Mouse (Mus musculus): Measurements from ENCODE around the gene Olfr649. TPM values are rescaled to one million over a fixed set of nuclear protein-coding genes. Genes with fewer than 3 reads are reported as not detected.
A peak's percentile ranks its signal among the peaks of the same experiment; 100 is the strongest.

The Olfr649 gene
- not detected in 2 replicates for polyA plus RNA-seq (2012; rRNA removed)

DNA sequence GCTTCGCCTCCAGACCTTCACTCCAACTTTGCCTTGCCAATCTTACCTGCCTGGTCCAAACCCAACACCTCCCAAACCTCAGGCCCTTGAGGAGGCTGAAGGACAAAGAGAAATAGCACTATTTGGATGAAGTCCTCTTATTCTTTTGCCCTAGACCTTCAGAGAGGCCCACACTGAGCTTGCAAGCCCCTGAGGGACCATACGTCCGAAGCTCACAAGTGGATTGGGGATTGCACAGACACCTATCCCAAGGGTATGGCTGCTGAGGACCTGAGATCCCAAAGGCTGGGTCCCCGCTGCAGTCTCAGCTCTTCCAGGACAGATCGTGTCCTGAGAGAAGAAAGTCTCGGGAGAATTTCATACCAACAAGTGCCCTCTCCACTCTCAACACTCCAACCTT is at the start of gene Olfr649:
Gene Olfr649 (minus strand): TSS at position 101 of the 400 bp plus-strand sequence.
- TF ChIP-seq CTCF (IDR thresholded peaks at IDR 0.05; ENCODE audit: extremely low read depth, insufficient read depth, low read length), result no peak
- no peak for TF ChIP-seq POLR2A (IDR thresholded peaks at IDR 0.05; ENCODE audit: extremely low read depth, insufficient read depth, low read length)
- Histone ChIP-seq H3K4me3 (ENCODE audit: insufficient read depth, low read length) (no peak within 1 kb of the TSS), H3K4me1 (ENCODE audit: control insufficient read depth, insufficient read depth, low read length) (no peaks in the 10 kb centered on the region), H3K27ac (ENCODE audit: insufficient read depth, low read length) (no peak within 1 kb of the TSS)

DNA sequence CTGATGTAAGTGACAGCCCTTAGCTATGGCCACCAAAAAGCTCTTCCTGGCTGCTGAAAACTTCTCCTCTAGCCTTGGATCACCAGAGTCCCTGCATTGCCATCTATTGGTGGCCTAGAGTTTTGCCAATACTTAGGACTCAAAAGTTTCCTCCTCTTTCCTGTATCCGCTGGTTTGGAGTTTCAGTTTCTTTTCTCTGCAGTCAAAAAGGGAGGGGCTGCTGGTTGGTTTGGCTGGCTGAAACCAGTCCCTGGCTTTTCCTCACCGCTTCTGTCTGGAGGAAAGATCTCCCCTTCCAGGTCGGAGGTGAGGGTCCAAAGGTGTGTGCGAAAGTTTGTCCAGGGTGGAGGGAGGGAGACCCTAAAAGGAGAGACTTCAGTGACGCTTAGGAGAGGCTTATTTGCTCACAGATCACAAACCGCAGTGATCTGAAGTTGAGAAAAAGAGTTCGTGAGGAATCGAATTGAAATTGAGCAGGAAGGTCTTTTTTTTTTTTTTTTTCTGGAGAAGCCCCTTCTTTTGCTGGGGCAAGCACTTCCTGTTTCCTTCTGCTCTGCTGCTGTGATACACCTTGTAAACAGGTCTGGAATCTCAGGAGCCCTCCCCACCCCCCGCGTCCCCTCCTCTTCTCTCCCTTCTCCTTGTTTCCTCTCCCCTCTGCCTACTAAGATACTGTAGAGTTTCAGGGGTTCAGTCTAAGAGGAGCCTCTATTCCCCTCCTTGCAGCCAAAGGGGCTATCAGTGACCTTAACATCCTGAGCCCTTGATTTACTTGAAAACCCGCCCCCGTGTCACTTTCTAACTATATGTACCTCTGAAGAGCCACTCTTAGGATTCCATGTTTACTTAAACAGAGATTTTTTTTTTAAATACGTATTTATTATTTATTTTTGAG is 48.7 kb upstream of the Olfr649 start, which contains the start of gene Trim34a:
Gene Trim34a (plus strand): TSS at position 171 of the 895 bp plus-strand sequence.
- Histone ChIP-seq H3K4me1 (ENCODE audit: control insufficient read depth, insufficient read depth, low read length) (no peaks in the 10 kb centered on the region), H3K4me3 (ENCODE audit: insufficient read depth, low read length) (peak within 1 kb of the TSS; percentile 41), H3K27ac (ENCODE audit: insufficient read depth, low read length) (no peak within 1 kb of the TSS)
- no peak for TF ChIP-seq POLR2A (IDR thresholded peaks at IDR 0.05; ENCODE audit: extremely low read depth, insufficient read depth, low read length)
- TF ChIP-seq CTCF (IDR thresholded peaks at IDR 0.05; ENCODE audit: extremely low read depth, insufficient read depth, low read length), result peak; percentile 31; the same call in 1 of the 2 replicates

DNA sequence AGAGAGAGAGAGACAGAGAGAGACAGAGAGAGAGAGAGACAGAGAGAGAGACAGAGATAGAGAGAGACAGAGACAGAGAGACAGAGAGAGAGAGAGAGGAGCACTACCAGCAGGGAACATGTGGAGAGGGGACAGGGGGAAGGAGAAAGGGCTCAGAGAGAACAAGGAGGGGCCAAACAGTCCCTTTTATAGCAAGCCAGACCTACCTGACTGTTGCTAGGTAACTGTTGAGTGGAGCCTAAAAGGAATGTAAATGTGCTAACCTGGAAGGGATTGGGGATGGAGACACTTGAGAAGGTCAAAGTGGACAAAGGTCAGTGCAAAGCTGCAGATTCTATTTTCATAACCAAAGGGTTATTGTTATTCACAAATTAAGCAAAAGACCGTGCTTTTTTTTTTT is 47.8 kb upstream of the Olfr649 start:
- H3K4me1 ChIP-seq (ENCODE audit: control insufficient read depth, insufficient read depth, low read length), result no peaks in the 10 kb centered on the region
- TF ChIP-seq CTCF (IDR thresholded peaks at IDR 0.05; ENCODE audit: extremely low read depth, insufficient read depth, low read length), result no peak
- TF ChIP-seq POLR2A (IDR thresholded peaks at IDR 0.05; ENCODE audit: extremely low read depth, insufficient read depth, low read length), result no peak
- H3K4me3 ChIP-seq (ENCODE audit: insufficient read depth, low read length), result no peak overlapping the region

DNA sequence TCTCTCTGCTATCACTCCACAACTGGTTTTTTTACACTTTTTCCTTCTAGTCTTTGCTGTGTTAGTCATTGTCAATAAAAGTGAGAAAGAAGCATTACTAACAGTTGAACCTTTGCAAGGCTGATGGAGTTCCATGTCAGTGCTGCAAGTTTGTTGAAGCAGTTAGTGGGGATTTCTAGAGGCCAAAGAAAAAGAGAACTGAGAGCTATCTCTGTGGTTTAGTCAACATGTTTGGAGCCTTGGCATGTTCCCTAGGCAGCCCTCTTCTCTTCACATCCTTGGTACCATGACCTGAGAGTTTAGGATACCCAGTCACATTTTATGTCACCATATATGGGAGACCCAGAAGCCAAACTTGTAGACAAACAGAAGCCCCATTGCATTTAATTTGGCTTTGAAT is 45.1 kb upstream of the Olfr649 start:
- H3K4me1 ChIP-seq (ENCODE audit: control insufficient read depth, insufficient read depth, low read length), result no peaks in the 10 kb centered on the region
- no peak overlapping the region for H3K4me3 ChIP-seq (ENCODE audit: insufficient read depth, low read length)
- no peak overlapping the region for H3K27ac ChIP-seq (ENCODE audit: insufficient read depth, low read length)
- no peak for TF ChIP-seq POLR2A (IDR thresholded peaks at IDR 0.05; ENCODE audit: extremely low read depth, insufficient read depth, low read length)
- TF ChIP-seq CTCF (IDR thresholded peaks at IDR 0.05; ENCODE audit: extremely low read depth, insufficient read depth, low read length), result no peak

More for the DNA sequence above, 47.8 kb upstream of the Olfr649 start:
- H3K27ac ChIP-seq (ENCODE audit: insufficient read depth, low read length), result no peak overlapping the region

DNA sequence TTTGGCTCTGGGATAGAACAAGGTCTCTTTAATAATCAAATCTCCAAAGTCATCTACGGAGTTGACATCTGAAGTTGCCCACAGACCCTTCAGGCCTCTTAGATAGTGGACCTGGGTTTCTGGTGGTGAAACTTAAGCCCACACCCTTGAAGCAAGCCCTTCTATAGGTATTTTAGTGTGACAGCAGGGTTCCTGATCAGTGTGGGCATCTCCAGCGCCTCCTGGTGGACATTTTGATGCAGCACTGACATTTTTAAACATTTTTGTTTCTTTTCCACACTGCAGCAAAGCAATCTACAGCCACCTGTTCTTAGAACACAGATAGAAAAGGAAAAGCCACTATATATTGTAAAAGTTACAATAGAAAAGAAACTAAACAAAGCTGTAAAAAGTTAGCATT is 35.4 kb upstream of the Olfr649 start:
- TF ChIP-seq CTCF (IDR thresholded peaks at IDR 0.05; ENCODE audit: extremely low read depth, insufficient read depth, low read length), result 0 out of 2 replicates have a peak, but pooled peaks have one; percentile 23
- no peak for TF ChIP-seq POLR2A (IDR thresholded peaks at IDR 0.05; ENCODE audit: extremely low read depth, insufficient read depth, low read length)
- no peak overlapping the region for H3K4me3 ChIP-seq (ENCODE audit: insufficient read depth, low read length)
- no peak overlapping the region for H3K27ac ChIP-seq (ENCODE audit: insufficient read depth, low read length)
- no peaks in the 10 kb centered on the region for H3K4me1 ChIP-seq (ENCODE audit: control insufficient read depth, insufficient read depth, low read length)

DNA sequence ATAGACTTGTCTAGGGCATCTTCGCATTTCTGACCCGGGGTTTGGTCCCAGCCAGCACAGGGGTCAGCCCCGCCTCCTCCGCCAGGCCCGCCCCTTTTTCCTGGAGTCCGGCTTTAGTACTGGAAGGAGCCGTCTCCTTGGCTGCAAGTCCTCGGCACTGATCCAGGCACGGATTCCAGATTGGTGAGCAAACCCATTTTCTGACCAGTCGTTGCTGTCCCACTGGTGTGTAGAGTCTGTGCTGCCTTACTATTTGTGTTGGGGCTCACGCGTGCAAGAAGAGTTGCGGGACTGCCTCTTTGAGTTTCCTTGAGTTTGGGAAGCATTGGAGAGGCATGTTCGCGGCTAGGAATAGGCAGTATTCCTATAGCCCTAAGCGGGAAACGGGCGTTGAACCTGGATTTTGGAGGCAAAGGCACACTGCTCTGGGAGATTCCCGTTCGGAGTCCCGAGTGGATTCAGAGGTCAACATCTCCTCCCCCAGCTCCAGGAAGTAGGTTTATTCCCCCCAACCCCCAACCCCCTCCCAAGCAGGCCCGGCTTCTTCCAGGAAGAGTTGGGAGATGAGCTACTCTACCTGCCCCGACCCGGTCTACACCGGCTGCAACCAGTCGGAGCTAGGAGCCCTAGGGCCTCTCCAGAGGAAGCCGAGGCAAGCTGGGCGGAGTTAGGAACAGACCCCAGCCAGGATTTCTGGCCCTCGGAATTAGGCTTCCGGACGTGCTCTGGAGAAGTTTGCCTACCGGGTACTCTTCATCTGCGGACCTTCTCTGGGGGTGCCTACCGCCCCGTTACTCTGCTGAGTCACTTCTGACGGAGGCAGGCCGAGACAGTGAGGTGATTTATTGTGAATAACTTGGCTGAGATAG is 23.1 kb upstream of the Olfr649 start, which contains the start of gene Trim6:
Gene Trim6 (plus strand): TSS at position 93 of the 869 bp plus-strand sequence.
- TF ChIP-seq POLR2A (IDR thresholded peaks at IDR 0.05; ENCODE audit: extremely low read depth, insufficient read depth, low read length) (no peak), CTCF (IDR thresholded peaks at IDR 0.05; ENCODE audit: extremely low read depth, insufficient read depth, low read length) (no peak)
- H3K4me3 ChIP-seq (ENCODE audit: insufficient read depth, low read length), result peak within 1 kb of the TSS; percentile 15; the same call in 1 of the 2 replicates
- H3K27ac ChIP-seq (ENCODE audit: insufficient read depth, low read length), result no peak within 1 kb of the TSS
- H3K4me1 ChIP-seq (ENCODE audit: control insufficient read depth, insufficient read depth, low read length), result no peaks in the 10 kb centered on the region

DNA sequence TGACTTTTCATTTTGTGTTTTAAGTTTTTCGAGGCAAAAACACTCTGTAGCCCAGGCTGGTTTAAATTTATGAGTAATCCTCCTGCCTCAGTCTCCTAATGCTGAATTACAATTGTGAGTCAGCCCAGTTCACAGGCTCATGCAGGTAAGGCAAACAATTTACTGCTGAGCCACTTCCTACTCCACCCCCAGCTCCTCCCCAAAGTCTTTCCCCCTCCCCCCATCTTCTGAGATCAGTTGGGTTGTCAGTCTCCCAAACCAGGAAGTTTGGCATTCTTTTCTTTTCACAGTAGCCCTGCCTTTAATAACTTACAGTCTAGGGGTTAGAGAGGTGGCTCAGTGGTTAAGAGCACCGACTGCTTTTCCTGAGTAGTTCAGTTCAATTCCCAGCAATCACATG is 22.1 kb upstream of the Olfr649 start:
- no peak overlapping the region for H3K27ac ChIP-seq (ENCODE audit: insufficient read depth, low read length)
- TF ChIP-seq POLR2A (IDR thresholded peaks at IDR 0.05; ENCODE audit: extremely low read depth, insufficient read depth, low read length), result no peak
- TF ChIP-seq CTCF (IDR thresholded peaks at IDR 0.05; ENCODE audit: extremely low read depth, insufficient read depth, low read length), result no peak
- no peaks in the 10 kb centered on the region for H3K4me1 ChIP-seq (ENCODE audit: control insufficient read depth, insufficient read depth, low read length)
- no peak overlapping the region for H3K4me3 ChIP-seq (ENCODE audit: insufficient read depth, low read length)

DNA sequence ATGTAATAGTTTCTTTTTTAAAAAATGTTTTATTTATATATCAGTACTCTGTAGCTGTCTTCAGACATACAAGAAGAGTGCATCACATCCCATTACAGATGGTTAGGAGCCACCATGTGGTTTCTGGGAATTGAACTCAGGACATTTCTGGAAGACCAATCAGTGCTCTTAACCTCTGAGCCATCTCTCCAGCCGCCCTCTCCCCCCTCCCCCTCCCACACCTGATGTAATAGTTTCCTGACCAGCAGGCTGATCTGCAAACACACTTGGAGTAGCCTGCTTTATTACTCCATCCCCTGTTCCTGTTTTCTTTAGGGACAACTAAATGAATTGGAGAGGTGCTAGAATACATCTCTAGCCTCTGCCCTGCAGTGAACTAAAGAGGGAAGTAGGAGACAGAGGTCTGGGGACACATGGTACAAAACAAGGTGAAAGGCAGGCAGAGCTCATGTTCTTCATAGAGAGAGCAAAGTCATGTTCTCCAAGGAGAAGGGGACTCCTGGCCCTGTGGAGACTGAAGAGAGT is 20.3 kb upstream of the Olfr649 start:
- Histone ChIP-seq H3K27ac (ENCODE audit: insufficient read depth, low read length) (no peak overlapping the region), H3K4me3 (ENCODE audit: insufficient read depth, low read length) (no peak overlapping the region), H3K4me1 (ENCODE audit: control insufficient read depth, insufficient read depth, low read length) (no peaks in the 10 kb centered on the region)
- TF ChIP-seq POLR2A (IDR thresholded peaks at IDR 0.05; ENCODE audit: extremely low read depth, insufficient read depth, low read length) (no peak), CTCF (IDR thresholded peaks at IDR 0.05; ENCODE audit: extremely low read depth, insufficient read depth, low read length) (no peak)

DNA sequence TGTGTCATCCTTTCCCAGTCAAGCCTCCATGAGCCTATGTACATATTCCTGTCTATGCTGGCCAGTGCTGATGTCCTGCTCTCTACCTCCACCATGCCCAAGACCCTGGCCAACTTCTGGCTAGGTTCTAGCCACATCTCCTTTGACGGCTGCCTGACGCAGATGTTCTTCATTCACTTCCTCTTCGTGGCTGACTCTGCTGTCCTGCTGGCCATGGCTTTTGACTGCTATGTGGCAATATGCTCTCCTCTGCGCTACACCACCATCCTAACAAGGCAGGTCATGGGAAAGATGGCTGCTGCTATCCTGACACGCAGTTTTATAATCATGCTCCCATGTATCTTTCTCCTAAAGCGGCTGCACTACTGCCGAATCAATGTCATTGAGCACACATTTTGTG is 10.4 kb upstream of the Olfr649 start:
- no peaks in the 10 kb centered on the region for H3K4me1 ChIP-seq (ENCODE audit: control insufficient read depth, insufficient read depth, low read length)
- no peak for TF ChIP-seq POLR2A (IDR thresholded peaks at IDR 0.05; ENCODE audit: extremely low read depth, insufficient read depth, low read length)
- no peak for TF ChIP-seq CTCF (IDR thresholded peaks at IDR 0.05; ENCODE audit: extremely low read depth, insufficient read depth, low read length)
- no peak overlapping the region for H3K4me3 ChIP-seq (ENCODE audit: insufficient read depth, low read length)
- H3K27ac ChIP-seq (ENCODE audit: insufficient read depth, low read length), result no peak overlapping the region
